Mouse (Mus musculus): ENCODE measurements around the gene Nrd1. TPM values are rescaled to one million over a fixed set of nuclear protein-coding genes. Genes with fewer than 3 reads are reported as not detected.

The Nrd1 gene
- polyA plus RNA-seq (2012; rRNA removed), result 18.9 and 23.1 TPM in 2 replicates

DNA sequence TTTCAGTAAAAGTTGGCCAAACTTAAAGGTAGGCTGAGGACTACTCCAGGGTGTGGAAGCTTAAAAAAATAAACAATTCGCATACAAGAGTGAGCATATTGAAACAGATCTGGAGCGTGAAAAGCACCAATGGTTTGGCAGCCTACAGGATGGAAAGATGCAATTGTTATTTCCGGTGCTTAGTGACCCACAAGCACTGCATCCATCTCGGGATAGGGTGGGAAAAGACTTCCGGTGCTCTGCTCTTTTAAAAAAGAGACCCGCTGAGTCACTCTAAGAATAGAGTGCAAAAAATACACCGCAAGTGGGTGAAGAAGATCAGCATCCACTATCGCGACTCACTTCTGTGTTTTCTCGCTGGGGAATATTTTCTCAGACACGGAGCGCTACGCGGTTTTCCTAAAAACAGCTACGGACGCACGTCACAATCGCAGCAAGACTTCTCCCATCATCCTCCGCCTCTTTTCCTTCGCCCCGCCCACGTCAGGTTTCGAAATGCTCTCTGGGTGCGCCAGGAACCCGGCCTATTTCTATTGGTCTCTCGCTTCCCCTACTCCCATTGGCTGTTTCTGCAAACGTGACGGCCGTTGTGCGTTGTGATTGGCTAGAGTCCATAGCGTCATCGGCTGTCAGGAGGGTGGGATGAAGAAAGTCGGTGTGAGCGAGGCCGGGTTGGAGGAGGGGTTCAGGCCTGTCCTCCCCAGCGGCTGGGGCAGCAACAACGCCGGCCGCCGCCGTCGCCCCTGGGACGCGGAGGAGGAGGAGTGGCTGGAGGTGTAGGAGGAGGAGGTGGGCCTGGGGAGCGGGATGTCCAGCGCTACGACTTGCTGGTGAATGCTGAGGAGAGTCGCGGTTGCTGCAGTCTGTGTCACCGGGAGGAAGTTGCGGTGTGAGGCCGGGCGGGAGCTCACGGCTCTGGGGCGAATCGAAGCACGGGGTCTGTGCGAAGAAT is at the start of gene Nrd1:
Nrd1 (plus strand) TSS at position 657 of the 952 bp plus-strand sequence.

Other genes starting within 250 kb of the Nrd1 start
- 4.6 and 6.3 TPM in 2 replicates for gene Zfyve9, start 219.9 kb upstream of the Nrd1 start, polyA plus RNA-seq (2012; rRNA removed)
- gene Btf3l4, start 167.0 kb upstream of the Nrd1 start, polyA plus RNA-seq (2012; rRNA removed), result 12.0 and 12.9 TPM in 2 replicates
- gene Txndc12, start 166.1 kb upstream of the Nrd1 start, polyA plus RNA-seq (2012; rRNA removed), result 7.2 and 9.5 TPM in 2 replicates
- gene Kti12, start 152.9 kb upstream of the Nrd1 start, polyA plus RNA-seq (2012; rRNA removed), result 59.1 and 64.7 TPM in 2 replicates
- 0.29 TPM in 1 of 2 replicates, not detected in the other for gene A730015C16Rik, start 152.0 kb upstream of the Nrd1 start, polyA plus RNA-seq (2012; rRNA removed)
- gene Rab3b, start 121.6 kb upstream of the Nrd1 start, polyA plus RNA-seq (2012; rRNA removed), result 3.2 and 6.8 TPM in 2 replicates
- gene Osbpl9, start 201.6 kb downstream of the Nrd1 start, polyA plus RNA-seq (2012; rRNA removed), result 59.6 and 115 TPM in 2 replicates
- gene Calr4, start 233.8 kb downstream of the Nrd1 start, polyA plus RNA-seq (2012; rRNA removed), result 0.24 and 0.31 TPM in 2 replicates

All from ovary, adult 2 months (tissue).